Mouse (Mus musculus) lung, embryonic 16.5 days (tissue): ENCODE measurements around the gene Alg13. TPM values are rescaled to one million over a fixed set of nuclear protein-coding genes. Genes with fewer than 3 reads are reported as not detected.

Experiments
- microRNA-seq: library from miRNA; unstranded; fragments of <30 nt; microRNA quantifications from one replicate; pipeline ENCODE4, GENCODE M21; 2016
- polyA plus RNA-seq: library from polyadenylated mRNA; unstranded; fragments of >200 nt; fragmentation: Nextera tagmentation; extraction: Ambion mirVana; gene quantifications from 2 replicates; pipeline ENCODE4 v1.2.1, GENCODE M21; 2015

Gene Alg13
- polyA plus RNA-seq, 1 experiment from 2014 or later, result 19.3 TPM

Small RNAs within 50 kb of the gene (microRNA-seq; reads per million reads assigned to microRNA genes)
- not detected for gene Mir680-2

Other genes starting within 250 kb of the Alg13 start
- gene A730046J19Rik, start 164.1 kb upstream of the Alg13 start, polyA plus RNA-seq, result 0.53 and 0.54 TPM in 2 replicates
- gene Trpc5os, start 138.8 kb downstream of the Alg13 start, polyA plus RNA-seq, result 0.05 TPM in 1 of 2 replicates, not detected in the other